Mouse (Mus musculus) embryonic fibroblast, embryonic 13.5 days (primary cell): ENCODE data around the gene Naga.

Experiments
- CTCF ChIP-seq: IDR thresholded peaks from 2 replicates; pipeline ENCODE4 v1.5.1; 2011; ENCODE audit warnings: mild to moderate bottlenecking, control low read depth, low read length, moderate library complexity, borderline replicate concordance; ENCODE audit not compliant: insufficient read depth
- POLR2A ChIP-seq: IDR thresholded peaks from 2 replicates; pipeline ENCODE4 v1.6.1; 2011; ENCODE audit warnings: low read depth, mild to moderate bottlenecking, control low read depth, low read length, moderate library complexity

DNA sequence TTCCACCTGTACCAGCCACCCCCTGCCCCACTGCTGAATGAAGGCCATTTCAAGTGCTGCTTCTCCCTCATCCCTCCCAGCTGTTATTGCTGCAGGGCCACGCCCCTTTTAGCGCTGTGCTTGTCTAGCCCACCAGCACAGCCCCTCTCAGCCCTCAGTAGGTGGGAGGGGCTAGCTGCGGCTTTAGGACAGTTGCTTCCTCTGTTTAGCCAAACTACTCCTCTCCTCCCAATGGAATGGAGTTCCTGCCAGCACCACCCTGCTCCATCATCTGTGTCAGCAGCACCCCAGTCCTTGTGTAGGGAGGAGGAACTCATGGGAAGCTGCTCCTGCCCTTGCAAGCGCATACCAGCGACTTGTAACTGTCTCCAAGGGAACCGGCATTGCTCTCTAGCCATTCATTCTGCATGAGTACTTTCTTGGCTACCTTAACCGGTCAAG lies 45.4 kb downstream of the Naga start:
- TF ChIP-seq POLR2A (no peak), CTCF (no peak)
